ENCODE assay signal across 9 mouse cellular contexts in genomic region chr13:73718225-73718624, GRCm38 (mm10). TPM values are rescaled to one million over a fixed set of nuclear protein-coding genes. Genes with fewer than 3 reads are reported as not detected.
A peak's percentile ranks its signal among the peaks of the same experiment; 100 is the strongest.
DNase-seq lines count a peak whose midpoint lies in the region; ATAC-seq lines count a peak whose summit lies in the region.
"Had no signal": no experiment of that assay in that cellular context is flagged by ENCODE, and none has a peak within 500 bp of the region (broad histone marks: within the 10 kb centered on the region; RNA-seq: fewer than 3 reads in every experiment).

No protein-coding gene starts in this region.

- H3K4me2 ChIP-seq in forebrain, embryonic 12.5 days, result no peak overlapping the region
- H3K4me2 ChIP-seq in hindbrain, embryonic 15.5 days, result no peak overlapping the region

- no peaks in the 10 kb centered on the region; the same call in 1 of the 2 replicates for H3K27me3 ChIP-seq in forebrain, embryonic 12.5 days
- H3K27me3 ChIP-seq in hindbrain, embryonic 15.5 days, result no peaks in the 10 kb centered on the region

- DNase-seq in MEL-GATA-1-ER (ENCODE audit: extremely low read depth, low read depth), result peak; percentile 63
- peak; percentile 73 for DNase-seq in c-Kit-positive CD71-negative TER-119-negative erythroid progenitor cells, embryonic 14.5 days (ENCODE audit: low read depth)
- DNase-seq in layer of hippocampus, postnatal 10 days (ENCODE audit: low spot score in 2 of 2), result peak; percentile 88 to 90
- peak; percentile 80 for DNase-seq in lung, postnatal 25 days (ENCODE audit: low spot score)
- DNase-seq in retina, postnatal 7 days (ENCODE audit: low read depth, low spot score), result peak; percentile 76
- DNase-seq in urinary bladder, adult 2 months (ENCODE audit: low spot score), result peak; percentile 51

- no peak overlapping the region for H3K27ac ChIP-seq in forebrain, embryonic 12.5 days
- no peak overlapping the region for H3K27ac ChIP-seq in hindbrain, embryonic 15.5 days (replicated peaks)

- H3K9me3 ChIP-seq in forebrain, embryonic 12.5 days, result no peaks in the 10 kb centered on the region
- H3K9me3 ChIP-seq in hindbrain, embryonic 15.5 days, result no peaks in the 10 kb centered on the region

- WGBS in forebrain, embryonic 12.5 days, result 1% methylated on average over 2 of the region's 2 CpGs
- 0% methylated on average over 2 of the region's 2 CpGs for WGBS in hindbrain, embryonic 15.5 days

- no peaks in the 10 kb centered on the region for H3K4me1 ChIP-seq in forebrain, embryonic 12.5 days
- H3K4me1 ChIP-seq in hindbrain, embryonic 15.5 days (replicated peaks), result no peaks in the 10 kb centered on the region

- peak; percentile 41; the same call in 1 of the 2 replicates for ATAC-seq in forebrain, embryonic 12.5 days (ENCODE audit: low FRiP score)
- peak; percentile 73 for ATAC-seq in hindbrain, embryonic 15.5 days (ENCODE audit: low FRiP score, low read depth)

- H3K36me3 ChIP-seq in forebrain, embryonic 12.5 days (replicated peaks), result no peaks in the 10 kb centered on the region
- no peaks in the 10 kb centered on the region for H3K36me3 ChIP-seq in hindbrain, embryonic 15.5 days

- H3K9ac ChIP-seq in forebrain, embryonic 12.5 days, result no peak overlapping the region
- H3K9ac ChIP-seq in hindbrain, embryonic 15.5 days, result no peak overlapping the region

- H3K4me3 ChIP-seq in forebrain, embryonic 12.5 days (replicated peaks), result no peak overlapping the region
- H3K4me3 ChIP-seq in hindbrain, embryonic 15.5 days, result no peak overlapping the region

RNA-seq across cellular contexts. Expression of gene Slc6a19, which starts 13.6 kb away (rescaled TPM):
- polyA plus RNA-seq in forebrain, embryonic 12.5 days (2016; fragmentation: Nextera tagmentation; extraction: Ambion mirVana), result 0.06 and 0.22 TPM in 2 replicates
- polyA plus RNA-seq in hindbrain, embryonic 15.5 days (2015; fragmentation: Nextera tagmentation; extraction: Ambion mirVana), result 0.12 and 0.22 TPM in 2 replicates
- under 1 TPM; 0.14 to 0.16 TPM for total RNA-seq in layer of hippocampus, postnatal 10 days (2021)
- polyA plus RNA-seq in urinary bladder, adult 2 months (2012; rRNA removed), result 0.07 and 0.12 TPM in 2 replicates

RNA-seq across cellular contexts. Expression of gene Slc12a7, which starts 14.7 kb away (rescaled TPM):
- 40.6 and 48.9 TPM in 2 replicates for polyA plus RNA-seq in forebrain, embryonic 12.5 days (2016; fragmentation: Nextera tagmentation; extraction: Ambion mirVana)
- 10.1 and 10.6 TPM in 2 replicates for polyA plus RNA-seq in hindbrain, embryonic 15.5 days (2015; fragmentation: Nextera tagmentation; extraction: Ambion mirVana)
- total RNA-seq in layer of hippocampus, postnatal 10 days (2021), result 10 to 100 TPM in 1 of 2 experiments, 1 to 10 TPM in 1; 9.0 to 10.4 TPM
- polyA plus RNA-seq in urinary bladder, adult 2 months (2012; rRNA removed), result 105 and 110 TPM in 2 replicates

RNA-seq across cellular contexts. Expression of gene Slc6a18, which starts 40.4 kb away (rescaled TPM):
- not detected in 2 replicates for polyA plus RNA-seq in forebrain, embryonic 12.5 days (2016; fragmentation: Nextera tagmentation; extraction: Ambion mirVana)
- not detected in 2 replicates for polyA plus RNA-seq in hindbrain, embryonic 15.5 days (2015; fragmentation: Nextera tagmentation; extraction: Ambion mirVana)
- total RNA-seq in layer of hippocampus, postnatal 10 days (2021), result not detected
- polyA plus RNA-seq in urinary bladder, adult 2 months (2012; rRNA removed), result 0.68 and 1.0 TPM in 2 replicates
- polyA plus RNA-seq: heart, embryonic 16.5 days had no signal
